Mouse (Mus musculus) MEL (cell line): ENCODE results near the gene Tmem179.

Source experiments
- CTCF ChIP-seq, 3 experiments: IDR thresholded peaks in 2 of 3; conservative IDR thresholded peaks in 1 of 3; 2 replicates each; pipeline ENCODE4 v1.5.1; 2011 to 2012; ENCODE audit warnings: low read length in 3 of 3, low read depth in 2 of 3, mild to moderate bottlenecking in 2 of 3, improper control_type of control experiment in 1 of 3, inconsistent platforms in 1 of 3, mixed read lengths in 1 of 3, moderate library complexity in 1 of 3; ENCODE audit not compliant: control insufficient read depth in 1 of 3, insufficient read depth in 1 of 3, poor library complexity in 1 of 3, severe bottlenecking in 1 of 3
- GATA1 ChIP-seq: IDR thresholded peaks from 2 replicates; pipeline ENCODE4 v1.6.1; 2011; ENCODE audit warnings: low read depth, low read length, improper control_type of control experiment
- HCFC1 ChIP-seq: IDR thresholded peaks from 2 replicates; pipeline ENCODE4 v1.6.1; 2012; ENCODE audit warnings: low read depth, mild to moderate bottlenecking, inconsistent platforms, low read length, improper control_type of control experiment, moderate library complexity
- MAFK ChIP-seq: IDR thresholded peaks from 2 replicates; pipeline ENCODE4 v1.6.1; 2011; ENCODE audit warnings: low read depth, mild to moderate bottlenecking, low read length, improper control_type of control experiment, borderline replicate concordance
- MXI1 ChIP-seq: IDR thresholded peaks from 2 replicates; pipeline ENCODE4 v1.6.1; 2011; ENCODE audit warnings: mild to moderate bottlenecking, low read depth, low read length, improper control_type of control experiment
- POLR2A ChIP-seq, 2 experiments: IDR thresholded peaks; 2 replicates each; pipeline ENCODE4 v1.6.1; 2011 to 2012; ENCODE audit warnings: low read length in 2 of 2, mild to moderate bottlenecking in 2 of 2, control low read depth in 1 of 2, improper control_type of control experiment in 1 of 2, low read depth in 1 of 2, moderate library complexity in 1 of 2; ENCODE audit not compliant: control insufficient read depth in 1 of 2, insufficient read depth in 1 of 2, poor library complexity in 1 of 2
- POLR2AphosphoS5 ChIP-seq: IDR thresholded peaks from 2 replicates; pipeline ENCODE4 v1.6.1; 2012; ENCODE audit warnings: low read depth, borderline replicate concordance, mild to moderate bottlenecking, inconsistent platforms, low read length, moderate library complexity, mixed read lengths
- RAD21 ChIP-seq: IDR thresholded peaks from 2 replicates; pipeline ENCODE4 v1.6.1; 2011; ENCODE audit warnings: mild to moderate bottlenecking, low read depth, low read length, improper control_type of control experiment
- SIN3A ChIP-seq: IDR thresholded peaks from 2 replicates; pipeline ENCODE4 v1.6.1; 2012; ENCODE audit warnings: low read length, improper control_type of control experiment, inconsistent platforms
- UBTF ChIP-seq: IDR thresholded peaks from 2 replicates; pipeline ENCODE4 v1.6.1; 2012; ENCODE audit warnings: low read depth, mild to moderate bottlenecking, inconsistent platforms, low read length, improper control_type of control experiment, moderate library complexity, borderline replicate concordance; ENCODE audit not compliant: insufficient read depth
- USF2 ChIP-seq, 2 experiments: IDR thresholded peaks; 2 replicates each; pipeline ENCODE4 v1.6.1; 2011 to 2012; ENCODE audit warnings: improper control_type of control experiment in 2 of 2, low read length in 2 of 2, borderline replicate concordance in 1 of 2, inconsistent platforms in 1 of 2, low read depth in 1 of 2, mild to moderate bottlenecking in 1 of 2; ENCODE audit not compliant: insufficient read depth in 1 of 2
- ZC3H11A ChIP-seq: IDR thresholded peaks from 2 replicates; pipeline ENCODE4 v1.6.1; 2012; ENCODE audit warnings: low read depth, mild to moderate bottlenecking, inconsistent platforms, low read length, improper control_type of control experiment
- ZMIZ1 ChIP-seq: IDR thresholded peaks from 2 replicates; pipeline ENCODE4 v1.6.1; 2012; ENCODE audit warnings: low read depth, mild to moderate bottlenecking, inconsistent platforms, low read length, improper control_type of control experiment, moderate library complexity

DNA sequence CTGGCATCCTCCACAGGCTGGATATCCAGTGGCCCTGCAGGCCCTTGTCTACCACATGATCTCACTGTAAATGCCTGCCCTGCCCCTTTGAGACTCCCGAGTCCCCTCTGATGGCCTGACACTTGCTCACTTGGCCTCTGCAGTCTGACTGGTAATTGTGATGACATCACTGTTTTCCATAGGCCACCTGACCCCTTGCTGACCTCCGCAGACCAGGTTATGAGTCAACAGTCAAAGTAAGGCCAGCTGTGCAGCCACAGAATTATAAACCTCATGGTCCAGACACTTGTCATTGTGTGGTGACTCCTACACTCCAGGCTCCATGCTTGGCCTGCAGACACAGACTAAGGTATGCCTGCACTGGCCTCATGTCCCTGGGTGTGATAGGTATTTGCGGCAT lies 8.6 kb downstream of the Tmem179 start:
- no peak for TF ChIP-seq POLR2A (IDR thresholded peaks at IDR 0.05; ENCODE audit: control insufficient read depth in 1 of 2, insufficient read depth in 1 of 2, low read depth in 1 of 2, low read length in 2 of 2, poor library complexity in 1 of 2)
- TF ChIP-seq UBTF, result no peak
- no peak for TF ChIP-seq MXI1
- TF ChIP-seq POLR2AphosphoS5, result peak; percentile 61; the same call in 1 of the 2 replicates
- TF ChIP-seq CTCF (IDR thresholded peaks at IDR 0.05 in 2 of 3, conservative IDR thresholded peaks at IDR 0.05 in 1 of 3; ENCODE audit: control insufficient read depth in 1 of 3, insufficient read depth in 1 of 3, low read depth in 2 of 3, low read length in 3 of 3, poor library complexity in 1 of 3, severe bottlenecking in 1 of 3), result no peak
- no peak for TF ChIP-seq HCFC1
- TF ChIP-seq MAFK, result no peak
- TF ChIP-seq ZC3H11A, result no peak
- TF ChIP-seq RAD21, result no peak
- TF ChIP-seq SIN3A, result no peak
- no peak for TF ChIP-seq ZMIZ1
- no peak for TF ChIP-seq GATA1
- TF ChIP-seq USF2 (IDR thresholded peaks at IDR 0.05; ENCODE audit: borderline replicate concordance in 1 of 2, insufficient read depth in 1 of 2, low read depth in 1 of 2, low read length in 2 of 2), result no peak
